Mouse (Mus musculus) hindbrain, embryonic 12.5 days (tissue): Measurements from ENCODE around the gene Mcpt9. TPM values are rescaled to one million over a fixed set of nuclear protein-coding genes. Genes with fewer than 3 reads are reported as not detected.

Experiments
- polyA plus RNA-seq: library from polyadenylated mRNA; unstranded; fragments of >200 nt; fragmentation: Nextera tagmentation; extraction: Ambion mirVana; gene quantifications from 2 replicates; pipeline ENCODE4 v1.2.1, GENCODE M21; 2016

The Mcpt9 gene
- polyA plus RNA-seq, 1 experiment from 2014 or later = not detected

Other genes starting within 250 kb of the Mcpt9 start
- 15.7 and 19.5 TPM in 2 replicates for gene Adcy4, start 246.4 kb downstream of the Mcpt9 start, polyA plus RNA-seq
- gene Ripk3, start 241.6 kb downstream of the Mcpt9 start, polyA plus RNA-seq = 10.8 and 13.5 TPM in 2 replicates
- gene Nfatc4, start 207.4 kb downstream of the Mcpt9 start, polyA plus RNA-seq = 42.4 and 45.2 TPM in 2 replicates
- gene Nynrin, start 176.5 kb downstream of the Mcpt9 start, polyA plus RNA-seq = 30.4 and 35.8 TPM in 2 replicates
- 0.05 and 0.35 TPM in 2 replicates for gene Cbln3, start 146.1 kb downstream of the Mcpt9 start, polyA plus RNA-seq
- gene Khnyn, start 145.5 kb downstream of the Mcpt9 start, polyA plus RNA-seq = 22.4 and 23.5 TPM in 2 replicates
- gene Sdr39u1, start 130.2 kb downstream of the Mcpt9 start, polyA plus RNA-seq = 63.5 and 68.3 TPM in 2 replicates
- not detected in 2 replicates for gene Cma1, start 85.8 kb downstream of the Mcpt9 start, polyA plus RNA-seq
- gene Cma2, start 79.5 kb downstream of the Mcpt9 start, polyA plus RNA-seq = not detected in 2 replicates
- gene Mcpt1, start 12.5 kb downstream of the Mcpt9 start, polyA plus RNA-seq = not detected in 2 replicates
- not detected in 2 replicates for gene Mcpt2, start 11.5 kb upstream of the Mcpt9 start, polyA plus RNA-seq
- gene Mcpt4, start 31.8 kb upstream of the Mcpt9 start, polyA plus RNA-seq = not detected in 2 replicates
- gene Mcpt8, start 54.8 kb upstream of the Mcpt9 start, polyA plus RNA-seq = not detected in 2 replicates
- gene Ctsg, start 72.1 kb upstream of the Mcpt9 start, polyA plus RNA-seq = not detected in 2 replicates
- not detected in 2 replicates for gene Gzme, start 90.1 kb upstream of the Mcpt9 start, polyA plus RNA-seq
- not detected in 2 replicates for gene Gzmd, start 102.1 kb upstream of the Mcpt9 start, polyA plus RNA-seq
- not detected in 2 replicates for gene Gzmg, start 129.1 kb upstream of the Mcpt9 start, polyA plus RNA-seq
- gene Gzmn, start 144.1 kb upstream of the Mcpt9 start, polyA plus RNA-seq = not detected in 2 replicates
- gene Gzmf, start 180.9 kb upstream of the Mcpt9 start, polyA plus RNA-seq = not detected in 2 replicates
- not detected in 2 replicates for gene Gzmc, start 204.2 kb upstream of the Mcpt9 start, polyA plus RNA-seq
- gene Gzmb, start 231.8 kb upstream of the Mcpt9 start, polyA plus RNA-seq = 0.14 and 0.16 TPM in 2 replicates